Mouse (Mus musculus) CH12.LX (cell line): ENCODE data around the gene Gpr107. TPM values are rescaled to one million over a fixed set of nuclear protein-coding genes. Genes with fewer than 3 reads are reported as not detected.

Experiments used
- DNase-seq: peaks from one replicate; pipeline ENCODE4 v3.0.0-alpha.2; 2013; ENCODE audit errors: extremely low read depth
- H3K27ac ChIP-seq: 2 replicates; pipeline ENCODE4 v1.5.1; 2012; ENCODE audit warnings: low read depth, mild to moderate bottlenecking, control low read depth, moderate library complexity; ENCODE audit not compliant: insufficient read depth
- H3K27me3 ChIP-seq: replicated peaks from 2 replicates; pipeline ENCODE3; 2012; ENCODE audit warnings: inconsistent platforms
- H3K36me3 ChIP-seq, 2 experiments: replicated peaks in 1 of 2; 2 replicates each; pipeline versions ENCODE3 to v1.6.1; 2012; ENCODE audit warnings: inconsistent platforms in 1 of 2, low read length in 1 of 2, mild to moderate bottlenecking in 1 of 2, mixed read lengths in 1 of 2, moderate library complexity in 1 of 2; ENCODE audit not compliant: control insufficient read depth in 1 of 2, insufficient read depth in 1 of 2
- H3K4me1 ChIP-seq, 2 experiments: 2 replicates each; pipeline ENCODE4 v1.6.1; 2012; ENCODE audit warnings: inconsistent platforms in 1 of 2, moderate library complexity in 1 of 2; ENCODE audit not compliant: insufficient read depth in 2 of 2, control insufficient read depth in 1 of 2
- H3K4me2 ChIP-seq: 2 replicates; pipeline ENCODE4 v1.6.1; 2012; ENCODE audit warnings: low read depth, mild to moderate bottlenecking, control low read depth; ENCODE audit not compliant: poor library complexity, insufficient read depth, severe bottlenecking
- H3K4me3 ChIP-seq, 3 experiments: fragments of 150-350 bp in 1 of 3; sonication (generic) in 1 of 3; replicated peaks in 1 of 3; 2 replicates each; pipeline versions ENCODE3 to v1.5.1; 2011 to 2012; ENCODE audit warnings: low read depth in 2 of 3, low read length in 2 of 3, mild to moderate bottlenecking in 2 of 3, moderate library complexity in 2 of 3, control low read depth in 1 of 3, improper control_type of control experiment in 1 of 3, inconsistent platforms in 1 of 3, mixed read lengths in 1 of 3; ENCODE audit not compliant: poor library complexity in 1 of 3
- H3K79me2 ChIP-seq: replicated peaks from 2 replicates; pipeline ENCODE4 v1.6.1; 2012; ENCODE audit warnings: mild to moderate bottlenecking, moderate library complexity; ENCODE audit not compliant: control insufficient read depth, poor library complexity, insufficient read depth, severe bottlenecking; ENCODE audit errors: extremely low read depth
- H3K9ac ChIP-seq: 2 replicates; pipeline ENCODE4 v1.6.1; 2012; ENCODE audit warnings: low read depth, mild to moderate bottlenecking, control low read depth, moderate library complexity; ENCODE audit not compliant: insufficient read depth
- H3K9me3 ChIP-seq: replicated peaks from 2 replicates; pipeline ENCODE3; 2012; ENCODE audit warnings: low read length, inconsistent platforms, mixed read lengths
- BHLHE40 ChIP-seq: IDR thresholded peaks from 2 replicates; pipeline ENCODE4 v1.6.1; 2011; ENCODE audit warnings: mild to moderate bottlenecking, low read depth, low read length, improper control_type of control experiment
- CHD2 ChIP-seq: IDR thresholded peaks from 2 replicates; pipeline ENCODE4 v1.6.1; 2011; ENCODE audit warnings: low read length, improper control_type of control experiment
- CTCF ChIP-seq, 2 experiments: IDR thresholded peaks in 1 of 2; conservative IDR thresholded peaks in 1 of 2; 2 replicates each; pipeline ENCODE4 v1.5.1; 2011 to 2012; ENCODE audit warnings: low read depth in 2 of 2, low read length in 2 of 2, improper control_type of control experiment in 1 of 2, inconsistent platforms in 1 of 2, mild to moderate bottlenecking in 1 of 2, moderate library complexity in 1 of 2
- E2F4 ChIP-seq: IDR thresholded peaks from 2 replicates; pipeline ENCODE4 v1.6.1; 2011; ENCODE audit warnings: low read depth, low read length, improper control_type of control experiment; ENCODE audit not compliant: insufficient replicate concordance
- ELF1 ChIP-seq: IDR thresholded peaks from 2 replicates; pipeline ENCODE4 v1.6.1; 2014; ENCODE audit warnings: low read depth, mild to moderate bottlenecking, inconsistent platforms, low read length, improper control_type of control experiment
- ETS1 ChIP-seq: conservative IDR thresholded peaks from 2 replicates; pipeline ENCODE4 v1.6.1; 2012; ENCODE audit warnings: low read depth, mild to moderate bottlenecking, inconsistent platforms, low read length, improper control_type of control experiment, moderate library complexity
- HCFC1 ChIP-seq: IDR thresholded peaks from 2 replicates; pipeline ENCODE4 v1.6.1; 2012; ENCODE audit warnings: low read depth, mild to moderate bottlenecking, inconsistent platforms, low read length, improper control_type of control experiment
- IRF4 ChIP-seq: IDR thresholded peaks from 2 replicates; pipeline ENCODE4 v1.6.1; 2014; ENCODE audit warnings: low read depth, mild to moderate bottlenecking, inconsistent platforms, low read length, improper control_type of control experiment
- JUN ChIP-seq: IDR thresholded peaks from 2 replicates; pipeline ENCODE4 v1.6.1; 2011; ENCODE audit warnings: low read depth, mild to moderate bottlenecking, low read length, improper control_type of control experiment, moderate library complexity; ENCODE audit not compliant: insufficient read depth
- MAFK ChIP-seq: IDR thresholded peaks from 2 replicates; pipeline ENCODE4 v1.6.1; 2011; ENCODE audit warnings: low read length, improper control_type of control experiment; ENCODE audit not compliant: insufficient replicate concordance
- MAZ ChIP-seq: IDR thresholded peaks from 2 replicates; pipeline ENCODE4 v1.6.1; 2012; ENCODE audit warnings: low read depth, mild to moderate bottlenecking, inconsistent platforms, low read length, improper control_type of control experiment, moderate library complexity
- MYC ChIP-seq: IDR thresholded peaks from 2 replicates; pipeline ENCODE4 v1.6.1; 2011; ENCODE audit warnings: low read depth, mild to moderate bottlenecking, improper control_type of control experiment, low read length
- POLR2A ChIP-seq: IDR thresholded peaks from 2 replicates; pipeline ENCODE4 v1.6.1; 2011; ENCODE audit warnings: low read depth, mild to moderate bottlenecking, improper control_type of control experiment, low read length
- SIN3A ChIP-seq: IDR thresholded peaks from 2 replicates; pipeline ENCODE4 v1.6.1; 2012; ENCODE audit warnings: low read length, improper control_type of control experiment, inconsistent platforms
- TBP ChIP-seq: conservative IDR thresholded peaks from 2 replicates; pipeline ENCODE4 v1.6.1; 2011; ENCODE audit warnings: low read depth, low read length, improper control_type of control experiment
- UBTF ChIP-seq: IDR thresholded peaks from 2 replicates; pipeline ENCODE4 v1.6.1; 2012; ENCODE audit warnings: low read depth, mild to moderate bottlenecking, inconsistent platforms, low read length, improper control_type of control experiment, moderate library complexity
- USF2 ChIP-seq: conservative IDR thresholded peaks from 2 replicates; pipeline ENCODE4 v1.6.1; 2011; ENCODE audit warnings: low read depth, low read length, improper control_type of control experiment
- ZC3H11A ChIP-seq: IDR thresholded peaks from 2 replicates; pipeline ENCODE4 v1.6.1; 2012; ENCODE audit warnings: low read depth, mild to moderate bottlenecking, inconsistent platforms, low read length, improper control_type of control experiment
- ZNF384 ChIP-seq: IDR thresholded peaks from 2 replicates; pipeline ENCODE4 v1.6.1; 2012; ENCODE audit warnings: low read depth, low read length, improper control_type of control experiment, inconsistent platforms
- dilution Hi-C: fragments of 300-500 bp; cut with MboI; formaldehyde crosslinking; loops from 2 replicates; pipeline ENCODE4 v1.14.3; 2020; ENCODE audit warnings: low sequenced_read_pairs; ENCODE audit not compliant: extremely low pct_unique_long_range_greater_than_20kb, extremely low pct_ligation_motif_present
- in situ Hi-C: fragments of 300-500 bp; cut with MboI; formaldehyde crosslinking; loops from 3 replicates; pipeline ENCODE4 v1.14.3; 2019; ENCODE audit warnings: low sequenced_read_pairs, low pct_ligation_motif_present, low pct_unique_long_range_greater_than_20kb, mixed read lengths
- polyA plus RNA-seq: library from polyadenylated mRNA; unstranded; fragments of >175 nt; gene quantifications from 2 replicates; pipeline ENCODE4 v1.2.1, GENCODE M21; 2012; ENCODE audit warnings: low read depth; ENCODE audit not compliant: insufficient read length
- total RNA-seq, 2 experiments: library from RNA; depleted of rRNA; stranded (reverse); fragments of 300-350 nt in 1 of 2; fragments of >200 nt in 1 of 2; gene quantifications; 2 replicates each; pipeline ENCODE4 v1.2.3; 2012 to 2014

Gpr107 gene
- total and polyA plus RNA-seq, 3 experiments = 19.6 to 27.8 (median 24.6) TPM

- no peak for DNase-seq
- Histone ChIP-seq H3K4me3 (no peak overlapping the region), H3K9ac (no peak overlapping the region), H3K27ac (no peak overlapping the region), H3K9me3 (no peaks in the 10 kb centered on the region), H3K79me2 (no peaks in the 10 kb centered on the region), H3K4me1 (no peaks in the 10 kb centered on the region), H3K27me3 (no peaks in the 10 kb centered on the region), H3K36me3 (peaks cover 54 to 89% of the 10 kb centered on the region in 2 experiments), H3K4me2 (no peak overlapping the region)
- in situ Hi-C loops = loop anchor here (10.0 kb wide), 1 partner anchor 176 kb away; no protein-coding TSS in a partner anchor
- TF ChIP-seq ZC3H11A (no peak), SIN3A (no peak), UBTF (no peak)
- dilution Hi-C loops = no loop called here
Observed at GRCm38 (mm10) chr2:31198621-31199020, 46.5 kb downstream of the Gpr107 start.

- peaks cover 48 to 88% of the 10 kb centered on the region in 2 experiments for H3K36me3 ChIP-seq
- H3K4me1 ChIP-seq = no peaks in the 10 kb centered on the region
- H3K27me3 ChIP-seq = no peaks in the 10 kb centered on the region
- no peak for DNase-seq
- no peaks in the 10 kb centered on the region for H3K9me3 ChIP-seq
- H3K4me2 ChIP-seq = no peak overlapping the region
- no peak overlapping the region for H3K9ac ChIP-seq
- TF ChIP-seq E2F4 (no peak), MYC (no peak), ETS1 (no peak), ELF1 (no peak), SIN3A (no peak), HCFC1 (no peak), ZNF384 (no peak), TBP (no peak), IRF4 (no peak)
- H3K27ac ChIP-seq = no peak overlapping the region
- dilution Hi-C loops (no loop called here), in situ Hi-C loops (no loop called here)
- H3K79me2 ChIP-seq = no peaks in the 10 kb centered on the region
- H3K4me3 ChIP-seq = no peak overlapping the region
Observed at GRCm38 (mm10) chr2:31200051-31200450, 47.9 kb downstream of the Gpr107 start.

DNA sequence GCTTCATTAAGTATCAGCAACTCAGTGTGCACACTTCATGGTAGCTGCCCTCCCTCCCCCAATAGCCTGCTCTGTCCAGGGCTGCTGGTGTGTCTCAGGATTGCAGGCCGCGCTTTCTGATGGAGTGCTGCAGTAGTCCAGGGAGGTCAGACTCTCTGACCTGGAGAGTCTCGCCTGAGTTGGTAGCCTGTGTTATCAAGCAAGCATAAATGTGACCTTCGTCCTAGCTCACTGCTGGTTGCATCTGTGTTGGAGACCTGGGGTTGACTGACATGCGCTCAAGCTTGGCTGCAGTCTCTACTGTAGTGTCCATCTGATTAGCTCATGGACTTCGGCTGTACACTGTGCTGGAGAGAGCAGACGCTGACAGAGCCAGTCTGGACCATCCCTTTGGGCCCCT, 49.7 kb downstream of the Gpr107 start:
- Histone ChIP-seq H3K79me2 (no peaks in the 10 kb centered on the region), H3K9me3 (no peaks in the 10 kb centered on the region), H3K4me2 (no peak overlapping the region), H3K4me1 (no peaks in the 10 kb centered on the region), H3K27me3 (no peaks in the 10 kb centered on the region), H3K9ac (no peak overlapping the region), H3K4me3 (no peak overlapping the region), H3K36me3 (peaks cover 50 to 88% of the 10 kb centered on the region in 2 experiments), H3K27ac (no peak overlapping the region)
- TF ChIP-seq JUN (no peak), MAFK (no peak), ZC3H11A (no peak), E2F4 (no peak), MAZ (no peak), USF2 (no peak), POLR2A (no peak), BHLHE40 (no peak), CHD2 (no peak), CTCF (conservative IDR thresholded peaks at IDR 0.05 in 1 of 2, IDR thresholded peaks at IDR 0.05 in 1 of 2; ENCODE audit: low read depth in 2 of 2, low read length in 2 of 2) (no peak)
- no peak for DNase-seq
- dilution Hi-C loops (no loop called here), in situ Hi-C loops (no loop called here)
